Mouse (Mus musculus): Measurements from ENCODE around the gene Id3.

- TF ChIP-seq CTCF (IDR thresholded peaks at IDR 0.05; ENCODE audit: control insufficient read depth, insufficient read depth, low read length): no peak
- TF ChIP-seq POLR2A (IDR thresholded peaks at IDR 0.05; ENCODE audit: borderline replicate concordance, control insufficient read depth, low read depth, low read length): no peak
These were observed 2.9 kb downstream of the Id3 start for GRCm38 (mm10) chr4:136145991-136146711.
